In genomic region chr6:149101076-149101942, GRCm38 (mm10) we compare ENCODE assay signal across 8 mouse cellular contexts. TPM values are rescaled to one million over a fixed set of nuclear protein-coding genes. Genes with fewer than 3 reads are reported as not detected.
DNase-seq lines count a peak whose midpoint lies in the region; ATAC-seq and TF ChIP-seq lines count a peak whose summit lies in the region.

Gene Dennd5b (minus strand): TSS chr6:149101680.

- H3K27me3 ChIP-seq in G1E (ENCODE audit: insufficient read depth, low read length): peaks cover 5% of the 10 kb centered on the region
- H3K27me3 ChIP-seq in hindbrain, embryonic 12.5 days: no peaks in the 10 kb centered on the region
- H3K27me3 ChIP-seq in lung, postnatal 0 days (replicated peaks; ENCODE audit: insufficient read depth, low read length): no peaks in the 10 kb centered on the region

- no peaks in the 10 kb centered on the region for H3K4me1 ChIP-seq in G1E (ENCODE audit: insufficient read depth, low read depth, low read length)
- H3K4me1 ChIP-seq in hindbrain, embryonic 12.5 days: peaks cover 5% of the 10 kb centered on the region; the same call in 1 of the 2 replicates
- no peaks in the 10 kb centered on the region for H3K4me1 ChIP-seq in lung, postnatal 0 days (ENCODE audit: insufficient read depth, low read depth, low read length)

- no peaks in the 10 kb centered on the region for H3K36me3 ChIP-seq in G1E (replicated peaks)
- H3K36me3 ChIP-seq in hindbrain, embryonic 12.5 days: no peaks in the 10 kb centered on the region
- no peaks in the 10 kb centered on the region for H3K36me3 ChIP-seq in lung, postnatal 0 days (ENCODE audit: insufficient read depth, low read length)

- under 1% methylated on average over 116 of the region's 124 CpGs for WGBS in hindbrain, embryonic 12.5 days
- WGBS in lung, postnatal 0 days: 3% methylated on average over 111 of the region's 124 CpGs

- peak within 1 kb of the TSS; percentile 98 for H3K27ac ChIP-seq in hindbrain, embryonic 12.5 days
- H3K27ac ChIP-seq in lung, postnatal 0 days (ENCODE audit: low read length): peak within 1 kb of the TSS; percentile 96

- H3K4me3 ChIP-seq in G1E (ENCODE audit: low read depth, low read length): peak within 1 kb of the TSS; percentile 27; the same call in 1 of the 2 replicates
- peak within 1 kb of the TSS; percentile 74 for H3K4me3 ChIP-seq in hindbrain, embryonic 12.5 days
- peak within 1 kb of the TSS; percentile 89 for H3K4me3 ChIP-seq in lung, postnatal 0 days (ENCODE audit: low read depth, low read length)

- H3K9me3 ChIP-seq in G1E (replicated peaks): peaks cover 18% of the 10 kb centered on the region
- H3K9me3 ChIP-seq in hindbrain, embryonic 12.5 days (replicated peaks): no peaks in the 10 kb centered on the region
- H3K9me3 ChIP-seq in lung, postnatal 0 days (ENCODE audit: low read length): no peaks in the 10 kb centered on the region

- no peak for DNase-seq in G1E (ENCODE audit: low spot score)
- peak; percentile 85 for DNase-seq in cerebellum, adult 9-10 months
- DNase-seq in frontal cortex, postnatal 14 days (ENCODE audit: low spot score in 2 of 2): peak; percentile 72 to 77
- peak; percentile 81 to 83 for DNase-seq in layer of hippocampus, postnatal 14 days (ENCODE audit: low spot score in 2 of 2)
- peak; percentile 82 for DNase-seq in lung, postnatal 0 days (ENCODE audit: low spot score)
- peak; percentile 49 for DNase-seq in retina, adult 2 months (ENCODE audit: low read depth, low spot score)
- peak; percentile 66 for DNase-seq in thymus, postnatal 4 days

- ATAC-seq in G1E (ENCODE audit: extremely low read depth, insufficient number of reproducible peaks, low FRiP score, poor library complexity, severe bottlenecking): no peak
- peak; percentile 95 for ATAC-seq in hindbrain, embryonic 12.5 days (ENCODE audit: low FRiP score)
- ATAC-seq in lung, postnatal 0 days: peak; percentile 93

- peak within 1 kb of the TSS; percentile 92 for H3K9ac ChIP-seq in hindbrain, embryonic 12.5 days
- peak within 1 kb of the TSS; percentile 93 for H3K9ac ChIP-seq in lung, postnatal 0 days (replicated peaks; ENCODE audit: low read depth)

- TF ChIP-seq EP300 in lung, postnatal 0 days (IDR thresholded peaks at IDR 0.05): peak; percentile 58; the same call in 1 of the 2 replicates

- no peak for TF ChIP-seq CTCF in G1E (IDR thresholded peaks at IDR 0.05; ENCODE audit: low read depth, low read length)
- TF ChIP-seq CTCF in lung, postnatal 0 days (IDR thresholded peaks at IDR 0.05): no peak

- peak within 1 kb of the TSS; percentile 66 for H3K4me2 ChIP-seq in hindbrain, embryonic 12.5 days (replicated peaks)
- peak within 1 kb of the TSS; percentile 67 for H3K4me2 ChIP-seq in lung, postnatal 0 days (replicated peaks; ENCODE audit: low read depth, low read length)

RNA-seq across cellular contexts. Expression of gene Dennd5b, which starts in this region (rescaled TPM):
- total RNA-seq in G1E (2014; fragmentation: Nextera tagmentation): not detected in 2 replicates
- 0.27 and 0.29 TPM in 2 replicates for total RNA-seq in G1E (2017)
- polyA plus RNA-seq in G1E (2012): not detected in 2 replicates
- 19.1 and 20.2 TPM in 2 replicates for polyA plus RNA-seq in hindbrain, embryonic 12.5 days (2016; fragmentation: Nextera tagmentation; extraction: Ambion mirVana)
- 10 to 100 TPM; 37.6 to 43.7 TPM for total RNA-seq in layer of hippocampus, postnatal 14 days (2021)
- 3.6 and 4.3 TPM in 2 replicates for polyA plus RNA-seq in lung, postnatal 0 days (2015; fragmentation: Nextera tagmentation; extraction: Ambion mirVana)

Comparison
In these comparisons a context has a peak if more than half of its experiments do, and no peak if none do; other contexts are left out.
1. RNA of gene Dennd5b (total RNA-seq): 37.6 to 43.7 TPM in layer of hippocampus, postnatal 14 days; 0.27 to 0.29 TPM in G1E; every median in the first group is over 10 times any median in the second.
2. H3K4me3 ChIP-seq: peak in every context shown above with its lines; median percentile 89 in lung, postnatal 0 days; 74 in hindbrain, embryonic 12.5 days; 27 in G1E.